Comparison of ENCODE assay signal across 9 mouse cellular contexts in genomic region chr1:157552749-157553451, GRCm38 (mm10). TPM values are rescaled to one million over a fixed set of nuclear protein-coding genes. Genes with fewer than 3 reads are reported as not detected.
A peak's percentile ranks its signal among the peaks of the same experiment; 100 is the strongest.
DNase-seq lines count a peak whose midpoint lies in the region; ATAC-seq lines count a peak whose summit lies in the region.
"Had no signal": no experiment of that assay in that cellular context is flagged by ENCODE, and none has a peak within 500 bp of the region (broad histone marks: within the 10 kb centered on the region; RNA-seq: fewer than 3 reads in every experiment).

No protein-coding gene starts in this region.

- DNase-seq in ES-CJ7 (ENCODE audit: low read depth, low spot score): peak; percentile 51
- DNase-seq in adrenal gland, adult 8-10 months: peak; percentile 48
- peak; percentile 51 for DNase-seq in embryo, embryonic 11.5 days (ENCODE audit: low read depth, low spot score)
- DNase-seq in layer of hippocampus, adult 9-10 months (ENCODE audit: low spot score): peak; percentile 61
- peak; percentile 66 for DNase-seq in lung, postnatal 25 days (ENCODE audit: low spot score)
- DNase-seq in retina, postnatal 1 day: peak; percentile 82

- H3K9me3 ChIP-seq in hindbrain, embryonic 13.5 days: no peaks in the 10 kb centered on the region
- H3K9me3 ChIP-seq: limb, embryonic 12.5 days had no signal

- ATAC-seq in hindbrain, embryonic 13.5 days (ENCODE audit: low FRiP score): peak; percentile 52
- ATAC-seq in erythroid progenitor cell, adult 5-6 weeks (replicated peaks; ENCODE audit: low FRiP score, poor library complexity, severe bottlenecking): no peak

- H3K9ac ChIP-seq in hindbrain, embryonic 13.5 days: no peak overlapping the region
- H3K9ac ChIP-seq: limb, embryonic 12.5 days had no signal

- 59% methylated on average over 7 of the region's 7 CpGs for WGBS in hindbrain, embryonic 13.5 days

- H3K4me2 ChIP-seq in hindbrain, embryonic 13.5 days: no peak overlapping the region
- H3K4me2 ChIP-seq: limb, embryonic 12.5 days had no signal

- H3K36me3 ChIP-seq in hindbrain, embryonic 13.5 days: no peaks in the 10 kb centered on the region
- H3K36me3 ChIP-seq: limb, embryonic 12.5 days had no signal

- no peak overlapping the region for H3K27ac ChIP-seq in hindbrain, embryonic 13.5 days
- H3K27ac ChIP-seq: limb, embryonic 12.5 days had no signal

- peaks cover 22% of the 10 kb centered on the region; the same call in 1 of the 2 replicates for H3K27me3 ChIP-seq in hindbrain, embryonic 13.5 days

- H3K4me1 ChIP-seq in hindbrain, embryonic 13.5 days (replicated peaks): peaks cover 21% of the 10 kb centered on the region

- H3K4me3 ChIP-seq in hindbrain, embryonic 13.5 days: no peak overlapping the region
- H3K4me3 ChIP-seq: limb, embryonic 12.5 days had no signal

RNA-seq across cellular contexts. Expression of gene Sec16b, which starts 46.4 kb away (rescaled TPM):
- 1 to 10 TPM; 1.5 to 1.9 (median 1.7) TPM for total RNA-seq in adrenal gland, adult 8-10 months (2022)
- polyA plus RNA-seq in hindbrain, embryonic 13.5 days (2015; fragmentation: Nextera tagmentation; extraction: Ambion mirVana): 0.31 and 0.35 TPM in 2 replicates
- not detected in 2 replicates for total RNA-seq in erythroid progenitor cell, adult 5-6 weeks (2015; ENCODE audit: low replicate concordance)
- 0.68 TPM in 1 of 2 replicates, not detected in the other for total RNA-seq in erythroid progenitor cell, adult 5-6 weeks (2017; ENCODE audit: low replicate concordance)
